Mouse (Mus musculus) ES-Bruce4 (cell line): ENCODE measurements at regions not wholly inside any gene's neighbourhood (a gene's known extent, or its start where the extent isn't known, plus 50 kb on each side); places are given as distances from the start of the nearest gene placed in this dataset.

ENCODE experiments used
- H3K27ac ChIP-seq: 2 replicates; pipeline ENCODE4 v1.5.1; 2012; ENCODE audit warnings: low read length, inconsistent platforms; ENCODE audit not compliant: insufficient read depth
- H3K27me3 ChIP-seq: 2 replicates; pipeline ENCODE4 v1.6.1; 2012; ENCODE audit warnings: mild to moderate bottlenecking, low read length, inconsistent platforms; ENCODE audit not compliant: control insufficient read depth, poor library complexity, insufficient read depth, severe bottlenecking
- H3K36me3 ChIP-seq: 2 replicates; pipeline ENCODE4 v1.6.1; 2012; ENCODE audit warnings: inconsistent platforms, mild to moderate bottlenecking, low read length, moderate library complexity; ENCODE audit not compliant: control insufficient read depth, poor library complexity, insufficient read depth, severe bottlenecking
- H3K4me1 ChIP-seq: one replicate; pipeline ENCODE4 v1.8.1; 2011; ENCODE audit warnings: low read length; ENCODE audit not compliant: control insufficient read depth, insufficient read depth
- H3K4me3 ChIP-seq: 2 replicates; pipeline ENCODE4 v1.5.1; 2011; ENCODE audit warnings: low read depth, mild to moderate bottlenecking, low read length
- H3K9ac ChIP-seq: 2 replicates; pipeline ENCODE4 v1.6.1; 2012; ENCODE audit warnings: low read depth, mild to moderate bottlenecking, inconsistent platforms; ENCODE audit not compliant: poor library complexity, severe bottlenecking
- H3K9me3 ChIP-seq: replicated peaks from 2 replicates; pipeline ENCODE4 v1.6.1; 2012; ENCODE audit warnings: mild to moderate bottlenecking, low read length, inconsistent platforms; ENCODE audit not compliant: control insufficient read depth, poor library complexity, insufficient read depth, severe bottlenecking
- CTCF ChIP-seq: IDR thresholded peaks from one replicate; pipeline ENCODE4 v1.8.1; 2011; ENCODE audit warnings: low read depth, low read length
- EP300 ChIP-seq: IDR thresholded peaks from 2 replicates; pipeline ENCODE4 v1.6.1; 2011; ENCODE audit warnings: low read depth, low read length; ENCODE audit not compliant: insufficient read depth
- POLR2A ChIP-seq: IDR thresholded peaks from one replicate; pipeline ENCODE4 v1.8.1; 2011; ENCODE audit warnings: low read length; ENCODE audit not compliant: insufficient read depth

- H3K27me3 ChIP-seq: no peaks in the 10 kb centered on the region
- H3K9ac ChIP-seq: no peak overlapping the region
- H3K9me3 ChIP-seq: no peaks in the 10 kb centered on the region
- TF ChIP-seq CTCF: no peak
- TF ChIP-seq EP300: no peak
- no peak for TF ChIP-seq POLR2A
- H3K36me3 ChIP-seq: no peaks in the 10 kb centered on the region
- no peak overlapping the region for H3K4me3 ChIP-seq
- no peak overlapping the region for H3K27ac ChIP-seq
- no peaks in the 10 kb centered on the region for H3K4me1 ChIP-seq
These were observed 390.2 kb downstream of the Lpin1 start for GRCm38 (mm10) chr12:16220561-16220960.

DNA sequence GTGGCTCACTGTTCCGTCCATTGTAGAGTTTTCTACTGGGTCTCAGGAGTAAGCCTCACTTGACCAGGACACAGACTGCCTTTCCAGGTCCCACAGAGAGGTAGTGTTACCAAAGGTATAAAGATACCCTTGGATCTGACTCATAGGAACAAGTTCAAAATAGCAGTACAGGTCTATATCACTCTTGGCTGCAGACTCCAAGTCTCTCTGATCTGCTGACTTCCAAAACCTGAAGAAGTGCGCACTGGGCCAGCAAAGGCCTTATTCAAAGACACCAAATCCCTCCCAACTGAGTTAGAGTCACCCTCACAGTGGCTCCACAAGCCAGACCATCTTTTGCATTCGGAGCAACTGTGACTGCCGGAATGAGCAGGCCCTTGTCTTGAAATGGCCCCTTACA lies 391.9 kb downstream of the Lpin1 start:
- Histone ChIP-seq H3K4me1 (no peaks in the 10 kb centered on the region), H3K4me3 (no peak overlapping the region), H3K27ac (no peak overlapping the region), H3K9me3 (no peaks in the 10 kb centered on the region), H3K27me3 (no peaks in the 10 kb centered on the region), H3K36me3 (no peaks in the 10 kb centered on the region), H3K9ac (no peak overlapping the region)
- TF ChIP-seq POLR2A (no peak), CTCF (no peak), EP300 (no peak)

- no peaks in the 10 kb centered on the region for H3K36me3 ChIP-seq
- H3K27ac ChIP-seq: no peak overlapping the region
- H3K27me3 ChIP-seq: no peaks in the 10 kb centered on the region
- no peak overlapping the region for H3K4me3 ChIP-seq
- no peaks in the 10 kb centered on the region for H3K9me3 ChIP-seq
- no peak for TF ChIP-seq EP300
- TF ChIP-seq CTCF: no peak
- no peak for TF ChIP-seq POLR2A
- no peaks in the 10 kb centered on the region for H3K4me1 ChIP-seq
- no peak overlapping the region for H3K9ac ChIP-seq
These were observed 393.8 kb upstream of the Trib2 start for GRCm38 (mm10) chr12:16210553-16210952.

- Histone ChIP-seq H3K36me3 (no peaks in the 10 kb centered on the region), H3K9ac (no peak overlapping the region), H3K27ac (no peak overlapping the region), H3K4me3 (no peak overlapping the region), H3K4me1 (no peaks in the 10 kb centered on the region), H3K27me3 (no peaks in the 10 kb centered on the region), H3K9me3 (no peaks in the 10 kb centered on the region)
- no peak for TF ChIP-seq CTCF
- no peak for TF ChIP-seq EP300
- TF ChIP-seq POLR2A: no peak
These were observed 393.4 kb upstream of the Trib2 start for GRCm38 (mm10) chr12:16210111-16210510.

- no peak overlapping the region for H3K27ac ChIP-seq
- no peak overlapping the region for H3K4me3 ChIP-seq
- H3K4me1 ChIP-seq: no peaks in the 10 kb centered on the region
- no peaks in the 10 kb centered on the region for H3K9me3 ChIP-seq
- no peak overlapping the region for H3K9ac ChIP-seq
- no peaks in the 10 kb centered on the region for H3K27me3 ChIP-seq
- no peaks in the 10 kb centered on the region for H3K36me3 ChIP-seq
- TF ChIP-seq CTCF (no peak), POLR2A (no peak)
These were observed 388.2 kb upstream of the Trib2 start for GRCm38 (mm10) chr12:16204941-16205340.

- TF ChIP-seq POLR2A (no peak), EP300 (no peak), CTCF (no peak)
- H3K36me3 ChIP-seq: no peaks in the 10 kb centered on the region
- no peak overlapping the region for H3K4me3 ChIP-seq
- no peak overlapping the region for H3K27ac ChIP-seq
- H3K4me1 ChIP-seq: no peaks in the 10 kb centered on the region
- H3K27me3 ChIP-seq: no peaks in the 10 kb centered on the region
- H3K9ac ChIP-seq: no peak overlapping the region
- H3K9me3 ChIP-seq: no peaks in the 10 kb centered on the region
These were observed 380.2 kb upstream of the Trib2 start for GRCm38 (mm10) chr12:16196917-16197316.
